Comparison of ENCODE assay signal across 21 mouse cellular contexts in genomic region chr2:60872095-60872811, GRCm38 (mm10).
A peak's percentile ranks its signal among the peaks of the same experiment; 100 is the strongest.
DNase-seq lines count a peak whose midpoint lies in the region; ATAC-seq and TF ChIP-seq lines count a peak whose summit lies in the region.
"Had no signal": no experiment of that assay in that cellular context is flagged by ENCODE, and none has a peak within 500 bp of the region (broad histone marks: within the 10 kb centered on the region; RNA-seq: fewer than 3 reads in every experiment).

No protein-coding gene starts in this region.

- WGBS in heart, adult 2 months: 46% methylated on average over 7 of the region's 7 CpGs
- WGBS in heart, postnatal 0 days: 45% methylated on average over 7 of the region's 7 CpGs
- WGBS in intestine, embryonic 16.5 days: 64% methylated on average over 7 of the region's 7 CpGs

- TF ChIP-seq CTCF in heart, adult 2 months (IDR thresholded peaks at IDR 0.05): no peak
- TF ChIP-seq CTCF in heart, postnatal 0 days (IDR thresholded peaks at IDR 0.05; ENCODE audit: low read depth): no peak

- H3K4me2 ChIP-seq in heart, postnatal 0 days (ENCODE audit: low read depth, low read length): no peak overlapping the region
- no peak overlapping the region for H3K4me2 ChIP-seq in intestine, embryonic 16.5 days (ENCODE audit: low read depth, low read length)
- H3K4me2 ChIP-seq: intestine, embryonic 15.5 days; midbrain, embryonic 12.5 days; neural tube, embryonic 12.5 days had no signal

- H3K36me3 ChIP-seq in heart, adult 2 months (ENCODE audit: control insufficient read depth, insufficient read depth, low read length): peaks cover 49% of the 10 kb centered on the region
- no peaks in the 10 kb centered on the region for H3K36me3 ChIP-seq in heart, postnatal 0 days (replicated peaks; ENCODE audit: control insufficient read depth, insufficient read depth, low read length)
- no peaks in the 10 kb centered on the region for H3K36me3 ChIP-seq in intestine, embryonic 16.5 days (ENCODE audit: control insufficient read depth, insufficient read depth, low read length)
- H3K36me3 ChIP-seq: embryonic facial prominence, embryonic 10.5 days; intestine, embryonic 15.5 days; midbrain, embryonic 12.5 days; neural tube, embryonic 12.5 days had no signal

- H3K27ac ChIP-seq in heart, adult 2 months: peak overlapping the region; percentile 32
- H3K27ac ChIP-seq in heart, postnatal 0 days (ENCODE audit: low read depth): no peak overlapping the region; the same call in 1 of the 2 replicates
- peak overlapping the region; percentile 85 for H3K27ac ChIP-seq in brown adipose tissue, adult 24 weeks (replicated peaks; ENCODE audit: low read depth, low read length)
- H3K27ac ChIP-seq in intestine, embryonic 16.5 days (ENCODE audit: low read length): no peak overlapping the region
- H3K27ac ChIP-seq: embryonic facial prominence, embryonic 10.5 days; intestine, embryonic 15.5 days; midbrain, embryonic 12.5 days; neural tube, embryonic 12.5 days had no signal

- peaks cover 15% of the 10 kb centered on the region for H3K79me2 ChIP-seq in heart, adult 2 months (replicated peaks; ENCODE audit: control insufficient read depth, insufficient read depth, low read length)

- peaks cover 42% of the 10 kb centered on the region for H3K4me1 ChIP-seq in heart, adult 2 months (ENCODE audit: control insufficient read depth, insufficient read depth, low read length)
- H3K4me1 ChIP-seq in heart, postnatal 0 days (ENCODE audit: control insufficient read depth, insufficient read depth): peaks cover 79% of the 10 kb centered on the region
- H3K4me1 ChIP-seq in brown adipose tissue, adult 24 weeks (ENCODE audit: control insufficient read depth, insufficient read depth, insufficient read length, low read length): peaks cover 67% of the 10 kb centered on the region
- peaks cover 22% of the 10 kb centered on the region for H3K4me1 ChIP-seq in intestine, embryonic 16.5 days (ENCODE audit: control insufficient read depth, insufficient read depth, low read length)

- TF ChIP-seq EP300 in heart, adult 2 months (IDR thresholded peaks at IDR 0.05; ENCODE audit: insufficient read depth, low read depth, low read length): no peak
- TF ChIP-seq EP300 in heart, postnatal 0 days (IDR thresholded peaks at IDR 0.05; ENCODE audit: low read depth): no peak

- no peak overlapping the region for H3K4me3 ChIP-seq in heart, adult 2 months
- no peak overlapping the region for H3K4me3 ChIP-seq in heart, postnatal 0 days (ENCODE audit: low read depth, low read length)
- no peak overlapping the region for H3K4me3 ChIP-seq in brown adipose tissue, adult 24 weeks (ENCODE audit: insufficient read depth, low read depth, low read length)
- no peak overlapping the region for H3K4me3 ChIP-seq in intestine, embryonic 16.5 days (ENCODE audit: low read length)
- H3K4me3 ChIP-seq: embryonic facial prominence, embryonic 10.5 days; intestine, embryonic 15.5 days; midbrain, embryonic 12.5 days; neural tube, embryonic 12.5 days had no signal

- H3K9ac ChIP-seq in heart, adult 2 months (ENCODE audit: low read depth, low read length): no peak overlapping the region
- no peak overlapping the region for H3K9ac ChIP-seq in heart, postnatal 0 days (replicated peaks; ENCODE audit: low read depth, low read length)
- H3K9ac ChIP-seq in intestine, embryonic 16.5 days (ENCODE audit: low read depth, low read length): no peak overlapping the region
- H3K9ac ChIP-seq: forebrain, postnatal 0 days; intestine, embryonic 15.5 days; midbrain, embryonic 12.5 days; neural tube, embryonic 12.5 days had no signal

- DNase-seq in heart, adult 2 months: no peak
- no peak for DNase-seq in heart, postnatal 14 days
- DNase-seq in heart, postnatal 0 days (ENCODE audit: low spot score): peak; percentile 60
- DNase-seq in heart, postnatal 36 days: no peak
- DNase-seq in 3T3-L1 (ENCODE audit: low read depth, low spot score): peak; percentile 54
- DNase-seq in adrenal gland, postnatal 25 days: no peak
- DNase-seq: adrenal gland, postnatal 14 days; cerebellum, postnatal 10 days; forebrain, postnatal 0 days; kidney, adult 9 months; kidney, postnatal 14 days; right cerebral cortex, postnatal 14 days had no signal

- intact Hi-C loops in heart, adult 2 months (cut with DNase I): no loop called here
- intact Hi-C loops in heart, postnatal 14 days (cut with DNase I): no loop called here
- intact Hi-C loops in heart, postnatal 36 days (cut with DNase I): no loop called here

- TF ChIP-seq POLR2A in heart, adult 2 months (IDR thresholded peaks at IDR 0.05; ENCODE audit: insufficient read depth, low read depth, low read length): no peak

- no peaks in the 10 kb centered on the region for H3K9me3 ChIP-seq in heart, postnatal 0 days (replicated peaks; ENCODE audit: control insufficient read depth, low read length)
- no peaks in the 10 kb centered on the region for H3K9me3 ChIP-seq in intestine, embryonic 16.5 days (ENCODE audit: control insufficient read depth, low read length)
- H3K9me3 ChIP-seq: embryonic facial prominence, embryonic 10.5 days; G1E; intestine, embryonic 15.5 days; midbrain, embryonic 12.5 days; neural tube, embryonic 12.5 days had no signal

- no peaks in the 10 kb centered on the region for H3K27me3 ChIP-seq in heart, adult 2 months (ENCODE audit: control insufficient read depth, insufficient read depth, low read length)
- H3K27me3 ChIP-seq in heart, postnatal 0 days (ENCODE audit: control insufficient read depth, insufficient read depth, low read length): no peaks in the 10 kb centered on the region
- H3K27me3 ChIP-seq in intestine, embryonic 16.5 days (replicated peaks; ENCODE audit: control insufficient read depth, insufficient read depth, low read length): no peaks in the 10 kb centered on the region
- H3K27me3 ChIP-seq: CH12.LX; intestine, embryonic 15.5 days; neural tube, embryonic 12.5 days had no signal

- peak; percentile 65; the same call in 1 of the 2 replicates for ATAC-seq in heart, postnatal 0 days (ENCODE audit: insufficient read depth, low read depth)
- no peak for ATAC-seq in intestine, embryonic 16.5 days
- ATAC-seq: forebrain, postnatal 0 days; hindbrain, embryonic 16.5 days; intestine, embryonic 15.5 days had no signal

Comparison
In these comparisons a context has a peak if more than half of its experiments do, and no peak if none do; other contexts are left out.
1. DNase-seq: peak in heart, postnatal 0 days (single experiment) and 3T3-L1 (single experiment); none in heart, adult 2 months (0 of 2), heart, postnatal 14 days (0 of 2), heart, postnatal 36 days (0 of 2) and adrenal gland, postnatal 25 days (single experiment).
2. H3K27ac ChIP-seq: peak in heart, adult 2 months (single experiment) and brown adipose tissue, adult 24 weeks (single experiment); none in heart, postnatal 0 days (single experiment) and intestine, embryonic 16.5 days (single experiment).